Mouse (Mus musculus) E14TG2a.4 (cell line): ENCODE data around the gene St3gal5.

Source experiments
- H3K27me3 ChIP-seq: 2 replicates; pipeline ENCODE4 v1.6.1; 2014; ENCODE audit warnings: low read length, control low read depth; ENCODE audit not compliant: insufficient read depth
- H3K36me3 ChIP-seq: 2 replicates; pipeline ENCODE4 v1.6.1; 2014; ENCODE audit warnings: low read length, control low read depth; ENCODE audit not compliant: insufficient read depth
- H3K4me1 ChIP-seq: replicated peaks from 2 replicates; pipeline ENCODE4 v1.6.1; 2014; ENCODE audit warnings: low read depth, low read length, control low read depth
- H3K4me3 ChIP-seq: replicated peaks from 2 replicates; pipeline ENCODE4 v1.5.1; 2014; ENCODE audit warnings: mild to moderate bottlenecking, low read length
- H3K9me3 ChIP-seq: 2 replicates; pipeline ENCODE4 v1.6.1; 2014; ENCODE audit warnings: low read length, control low read depth
- CTCF ChIP-seq: conservative IDR thresholded peaks from 2 replicates; pipeline ENCODE4 v1.5.1; 2014; ENCODE audit warnings: low read length
- NANOG ChIP-seq: IDR thresholded peaks from 2 replicates; pipeline ENCODE4 v1.6.1; 2014; ENCODE audit warnings: borderline replicate concordance, low read length, mixed read lengths
- POU5F1 ChIP-seq: IDR thresholded peaks from 2 replicates; pipeline ENCODE4 v1.6.1; 2014; ENCODE audit warnings: low read length, borderline replicate concordance

The St3gal5 gene

GRCm38 (mm10) chr6:72100171-72100570 lies 2.8 kb downstream of the St3gal5 start:
- Histone ChIP-seq H3K4me3 (no peak overlapping the region), H3K4me1 (peaks cover 24% of the 10 kb centered on the region), H3K9me3 (no peaks in the 10 kb centered on the region), H3K36me3 (no peaks in the 10 kb centered on the region), H3K27me3 (peaks cover 33% of the 10 kb centered on the region)
- TF ChIP-seq POU5F1 (no peak), CTCF (no peak), NANOG (no peak)

DNA sequence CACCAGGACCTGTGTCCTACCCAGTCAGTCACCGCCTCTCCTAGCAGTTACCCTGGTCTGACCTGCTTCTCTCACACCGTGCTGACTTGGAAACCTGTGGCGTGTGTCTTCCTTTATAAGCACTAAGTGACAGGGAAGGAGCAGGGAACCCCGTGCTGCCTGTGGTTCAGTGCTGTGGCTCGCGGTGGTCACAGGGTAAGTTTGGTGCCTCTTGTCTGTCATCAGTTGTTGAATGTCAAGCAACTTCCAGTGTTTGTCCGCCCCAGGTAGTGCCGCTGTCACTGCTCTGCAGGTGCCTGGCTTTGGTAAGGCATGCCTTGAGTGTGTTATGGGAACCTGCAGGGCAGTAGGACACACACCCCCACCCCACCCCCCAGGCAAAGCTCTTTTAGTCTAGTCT lies 3.5 kb downstream of the St3gal5 start:
- peaks cover 28% of the 10 kb centered on the region for H3K27me3 ChIP-seq

DNA sequence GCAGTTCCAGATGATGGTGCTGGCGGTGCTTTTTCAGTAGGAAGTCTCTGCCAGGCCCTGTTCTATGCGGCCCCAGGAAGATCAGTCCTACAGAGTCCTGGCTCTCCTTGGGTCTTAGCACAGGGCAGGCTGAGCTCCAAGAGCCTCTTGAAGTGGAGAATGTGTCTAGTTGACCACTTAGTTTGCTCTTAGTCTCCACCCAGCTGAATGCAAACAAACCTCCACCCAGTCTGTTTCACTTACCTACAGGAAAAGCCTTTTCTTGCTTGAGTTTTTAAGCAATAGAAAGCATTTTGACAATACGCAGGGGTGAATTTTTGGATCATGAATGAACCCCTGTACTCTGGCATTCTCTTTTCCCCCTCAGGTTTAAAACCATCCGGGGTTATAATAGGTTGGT lies 4.0 kb downstream of the St3gal5 start:
- peaks cover 23% of the 10 kb centered on the region for H3K27me3 ChIP-seq
- no peaks in the 10 kb centered on the region for H3K36me3 ChIP-seq
- peaks cover 24% of the 10 kb centered on the region for H3K4me1 ChIP-seq
- no peaks in the 10 kb centered on the region for H3K9me3 ChIP-seq
- TF ChIP-seq NANOG: no peak
- no peak for TF ChIP-seq CTCF
- no peak for TF ChIP-seq POU5F1
- H3K4me3 ChIP-seq: 0 out of 2 replicates have a peak overlapping the region, but pooled peaks have one; percentile 23

More for the DNA sequence above, 3.5 kb downstream of the St3gal5 start:
- no peak for TF ChIP-seq CTCF
- no peak for TF ChIP-seq NANOG
- no peak for TF ChIP-seq POU5F1
- H3K4me1 ChIP-seq: peaks cover 24% of the 10 kb centered on the region
- H3K4me3 ChIP-seq: 0 out of 2 replicates have a peak overlapping the region, but pooled peaks have one; percentile 23
- no peaks in the 10 kb centered on the region for H3K36me3 ChIP-seq
- no peaks in the 10 kb centered on the region for H3K9me3 ChIP-seq

DNA sequence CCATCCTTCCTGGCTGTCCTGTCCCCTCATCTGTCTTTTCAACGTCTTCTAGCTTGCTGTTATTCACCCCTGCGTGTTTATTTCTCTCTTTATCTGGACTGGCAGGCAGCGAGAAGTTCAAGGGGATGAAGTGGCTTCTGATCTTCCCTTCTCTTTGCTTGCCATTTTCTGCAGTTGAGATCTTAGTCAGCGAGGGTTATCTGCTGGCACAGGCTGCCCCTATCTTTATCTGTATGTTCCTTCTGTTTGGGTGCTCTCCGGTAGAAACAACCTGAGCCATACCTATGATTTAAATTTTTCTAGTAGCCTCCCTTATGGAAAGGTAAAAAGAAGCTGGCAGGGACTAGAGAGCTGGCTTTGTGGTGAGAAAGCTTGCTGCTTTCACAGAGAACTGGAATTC lies 4.7 kb downstream of the St3gal5 start:
- no peaks in the 10 kb centered on the region for H3K36me3 ChIP-seq
- peaks cover 18% of the 10 kb centered on the region for H3K4me1 ChIP-seq
- peaks cover 22% of the 10 kb centered on the region for H3K27me3 ChIP-seq
- no peaks in the 10 kb centered on the region for H3K9me3 ChIP-seq
- TF ChIP-seq CTCF (no peak), NANOG (no peak), POU5F1 (no peak)
- H3K4me3 ChIP-seq: no peak overlapping the region

- no peaks in the 10 kb centered on the region for H3K36me3 ChIP-seq
- peaks cover 5% of the 10 kb centered on the region for H3K27me3 ChIP-seq
- H3K4me1 ChIP-seq: peaks cover 8% of the 10 kb centered on the region
- no peak overlapping the region for H3K4me3 ChIP-seq
- no peaks in the 10 kb centered on the region for H3K9me3 ChIP-seq
- no peak for TF ChIP-seq POU5F1
- TF ChIP-seq NANOG: no peak
- no peak for TF ChIP-seq CTCF
Measured at GRCm38 (mm10) chr6:72104534-72104933, 7.1 kb downstream of the St3gal5 start.

GRCm38 (mm10) chr6:72108941-72109892 lies 11.8 kb downstream of the St3gal5 start:
- H3K36me3 ChIP-seq: no peaks in the 10 kb centered on the region
- no peaks in the 10 kb centered on the region for H3K9me3 ChIP-seq
- H3K4me1 ChIP-seq: no peaks in the 10 kb centered on the region
- TF ChIP-seq NANOG: no peak
- no peak for TF ChIP-seq POU5F1
- TF ChIP-seq CTCF: no peak
- no peaks in the 10 kb centered on the region for H3K27me3 ChIP-seq
- no peak overlapping the region for H3K4me3 ChIP-seq

- no peaks in the 10 kb centered on the region for H3K4me1 ChIP-seq
- H3K36me3 ChIP-seq: no peaks in the 10 kb centered on the region
- H3K27me3 ChIP-seq: no peaks in the 10 kb centered on the region
- no peak overlapping the region for H3K4me3 ChIP-seq
- H3K9me3 ChIP-seq: no peaks in the 10 kb centered on the region
- TF ChIP-seq POU5F1: no peak
- TF ChIP-seq NANOG: no peak
- no peak for TF ChIP-seq CTCF
Measured at GRCm38 (mm10) chr6:72110577-72110976, 13.2 kb downstream of the St3gal5 start.

DNA sequence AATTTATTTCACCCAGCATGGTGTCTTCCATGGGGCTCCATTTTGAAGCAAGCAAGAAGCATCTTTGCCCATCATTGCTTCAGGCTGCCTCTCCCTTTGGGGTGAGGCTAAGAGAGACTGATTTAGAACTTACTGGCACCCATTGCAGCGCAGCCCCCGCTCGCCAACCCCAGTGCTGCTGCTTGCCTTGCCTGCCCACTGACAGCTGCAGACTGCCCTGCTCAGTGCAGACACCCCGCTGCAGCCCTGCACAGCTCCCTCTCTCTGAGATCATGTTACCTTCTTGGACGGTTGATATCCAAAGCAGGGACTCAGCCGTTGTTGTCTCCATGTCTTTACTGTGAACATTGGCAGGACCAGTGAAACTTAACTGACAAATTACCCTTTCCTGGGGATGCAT lies 15.2 kb downstream of the St3gal5 start:
- TF ChIP-seq NANOG (no peak), CTCF (no peak), POU5F1 (no peak)
- Histone ChIP-seq H3K9me3 (no peaks in the 10 kb centered on the region), H3K4me3 (no peak overlapping the region), H3K4me1 (no peaks in the 10 kb centered on the region), H3K27me3 (no peaks in the 10 kb centered on the region), H3K36me3 (no peaks in the 10 kb centered on the region)
